Mouse (Mus musculus): ENCODE measurements around the gene Olfr1283.

DNA sequence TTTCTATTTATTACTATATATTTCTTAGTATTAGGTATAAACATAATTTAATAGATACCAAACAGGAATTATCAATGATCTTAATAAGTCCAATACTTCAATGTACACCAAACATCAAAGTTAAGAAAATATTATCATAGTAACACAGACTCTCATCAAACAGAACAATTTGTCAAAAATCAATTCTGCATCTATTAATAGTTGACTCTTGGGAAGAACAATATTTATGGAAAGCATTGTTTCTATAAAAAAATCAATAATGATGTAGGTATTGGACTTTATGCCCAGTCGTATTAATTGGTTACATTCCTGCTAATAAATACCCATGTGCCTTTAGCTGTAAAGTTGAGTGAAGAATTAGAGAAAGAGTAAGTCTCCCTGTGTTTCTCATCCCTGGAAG lies 8.6 kb downstream of the Olfr1283 start, which contains the start of gene Olfr1284:
- TF ChIP-seq CTCF (IDR thresholded peaks at IDR 0.05; ENCODE audit: extremely low read depth, insufficient read depth, low read length) (no peak), POLR2A (IDR thresholded peaks at IDR 0.05; ENCODE audit: extremely low read depth, insufficient read depth, low read length) (no peak)

All from cortical plate, adult 2 months (tissue).